Mouse (Mus musculus): ENCODE results near the gene Asprv1. TPM values are rescaled to one million over a fixed set of nuclear protein-coding genes. Genes with fewer than 3 reads are reported as not detected.

Gene Asprv1
- polyA plus RNA-seq, 1 experiment from 2014 or later = 0.50 TPM

DNA sequence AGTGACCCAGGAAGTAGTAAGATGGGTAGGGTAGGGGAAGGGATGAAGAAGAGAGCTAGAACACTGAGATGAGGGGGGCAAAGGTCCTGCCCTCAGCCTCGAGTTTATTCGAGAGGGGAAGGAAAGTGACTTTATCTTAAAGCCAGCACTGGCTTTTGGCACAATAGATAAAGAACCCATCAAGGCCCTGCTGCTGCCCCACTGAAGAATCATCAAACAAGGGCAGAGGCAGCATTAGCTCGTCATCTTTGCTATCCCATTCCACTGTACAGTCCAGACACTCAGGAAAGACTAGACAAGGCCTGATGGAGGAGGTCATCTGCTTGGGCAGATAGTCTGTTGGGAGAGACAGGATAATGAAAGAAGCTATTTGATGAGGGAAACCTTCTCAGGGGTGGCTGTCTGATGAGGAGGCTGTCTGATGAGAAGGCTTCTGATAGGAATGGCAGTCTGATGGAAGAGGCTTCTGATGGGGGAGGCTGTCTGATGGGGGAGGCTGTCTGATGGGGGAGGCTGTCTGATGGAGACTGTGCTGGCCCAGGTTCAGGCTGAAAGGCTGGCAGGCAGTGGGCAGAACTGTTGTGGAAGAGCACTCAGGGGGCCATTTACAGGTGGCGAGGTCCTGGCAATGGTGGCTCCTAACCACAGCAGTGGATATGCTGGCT lies 9.3 kb downstream of the Asprv1 start:
- Histone ChIP-seq H3K4me3 (ENCODE audit: low read length) (no peak overlapping the region), H3K27ac (ENCODE audit: low read depth, low read length) (no peak overlapping the region), H3K27me3 (ENCODE audit: control insufficient read depth, insufficient read depth, low read length) (no peaks in the 10 kb centered on the region), H3K9me3 (ENCODE audit: control insufficient read depth, low read length) (no peaks in the 10 kb centered on the region), H3K36me3 (ENCODE audit: control insufficient read depth, insufficient read depth, low read length) (no peaks in the 10 kb centered on the region), H3K9ac (ENCODE audit: low read depth, low read length) (no peak overlapping the region), H3K4me1 (ENCODE audit: control insufficient read depth, insufficient read depth, low read length) (no peaks in the 10 kb centered on the region), H3K4me2 (replicated peaks; ENCODE audit: low read depth, low read length) (no peak overlapping the region)
- WGBS = 62% methylated on average over 4 of the region's 4 CpGs
- no peak for ATAC-seq (ENCODE audit: low FRiP score, low TSS enrichment)

DNA sequence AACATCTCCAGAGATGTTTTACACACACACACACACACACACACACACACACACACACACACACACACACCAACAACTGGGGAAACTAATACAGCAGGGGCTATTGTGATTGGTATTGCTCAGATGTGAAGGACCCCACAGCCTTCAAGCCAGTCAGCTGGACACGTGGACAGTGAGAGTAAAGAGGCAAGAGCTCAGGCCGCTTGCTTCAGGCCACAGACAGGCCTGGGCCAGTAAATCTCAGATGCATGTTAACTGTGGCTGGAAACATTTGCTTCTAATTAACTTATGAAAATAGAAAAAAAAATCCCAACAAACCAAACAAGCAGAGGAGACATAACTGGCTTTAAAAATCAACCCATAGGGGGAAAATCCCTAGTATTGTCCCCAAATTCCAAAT lies 9.9 kb downstream of the Asprv1 start:
- Histone ChIP-seq H3K9ac (ENCODE audit: low read depth, low read length) (no peak overlapping the region), H3K4me1 (ENCODE audit: control insufficient read depth, insufficient read depth, low read length) (no peaks in the 10 kb centered on the region), H3K27ac (ENCODE audit: low read depth, low read length) (no peak overlapping the region), H3K36me3 (ENCODE audit: control insufficient read depth, insufficient read depth, low read length) (no peaks in the 10 kb centered on the region), H3K9me3 (ENCODE audit: control insufficient read depth, low read length) (no peaks in the 10 kb centered on the region), H3K4me2 (replicated peaks; ENCODE audit: low read depth, low read length) (no peak overlapping the region), H3K27me3 (ENCODE audit: control insufficient read depth, insufficient read depth, low read length) (no peaks in the 10 kb centered on the region), H3K4me3 (ENCODE audit: low read length) (no peak overlapping the region)
- ATAC-seq (ENCODE audit: low FRiP score, low TSS enrichment) = no peak
- WGBS = 61% methylated on average over 2 of the region's 2 CpGs

DNA sequence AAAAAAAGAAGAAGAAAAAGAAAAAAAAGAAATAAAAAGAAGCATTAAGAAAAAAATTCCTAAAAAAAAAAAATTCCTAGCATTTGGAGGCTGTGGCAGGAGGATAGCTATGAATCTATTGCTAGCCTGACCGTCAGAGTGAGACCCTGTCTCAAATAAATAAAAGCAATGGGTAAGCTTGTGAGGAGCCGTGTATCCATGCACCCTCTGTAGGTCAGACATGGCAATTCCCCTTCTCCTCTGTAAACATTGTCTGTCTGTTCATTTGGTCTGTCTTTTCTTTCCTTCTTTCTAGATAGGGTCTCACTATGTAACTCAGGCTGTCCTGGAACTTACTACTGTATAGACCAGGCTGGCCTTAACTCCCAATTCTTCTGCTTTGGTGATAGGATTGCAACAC lies 10.5 kb downstream of the Asprv1 start:
- no peak for ATAC-seq (ENCODE audit: low FRiP score, low TSS enrichment)

DNA sequence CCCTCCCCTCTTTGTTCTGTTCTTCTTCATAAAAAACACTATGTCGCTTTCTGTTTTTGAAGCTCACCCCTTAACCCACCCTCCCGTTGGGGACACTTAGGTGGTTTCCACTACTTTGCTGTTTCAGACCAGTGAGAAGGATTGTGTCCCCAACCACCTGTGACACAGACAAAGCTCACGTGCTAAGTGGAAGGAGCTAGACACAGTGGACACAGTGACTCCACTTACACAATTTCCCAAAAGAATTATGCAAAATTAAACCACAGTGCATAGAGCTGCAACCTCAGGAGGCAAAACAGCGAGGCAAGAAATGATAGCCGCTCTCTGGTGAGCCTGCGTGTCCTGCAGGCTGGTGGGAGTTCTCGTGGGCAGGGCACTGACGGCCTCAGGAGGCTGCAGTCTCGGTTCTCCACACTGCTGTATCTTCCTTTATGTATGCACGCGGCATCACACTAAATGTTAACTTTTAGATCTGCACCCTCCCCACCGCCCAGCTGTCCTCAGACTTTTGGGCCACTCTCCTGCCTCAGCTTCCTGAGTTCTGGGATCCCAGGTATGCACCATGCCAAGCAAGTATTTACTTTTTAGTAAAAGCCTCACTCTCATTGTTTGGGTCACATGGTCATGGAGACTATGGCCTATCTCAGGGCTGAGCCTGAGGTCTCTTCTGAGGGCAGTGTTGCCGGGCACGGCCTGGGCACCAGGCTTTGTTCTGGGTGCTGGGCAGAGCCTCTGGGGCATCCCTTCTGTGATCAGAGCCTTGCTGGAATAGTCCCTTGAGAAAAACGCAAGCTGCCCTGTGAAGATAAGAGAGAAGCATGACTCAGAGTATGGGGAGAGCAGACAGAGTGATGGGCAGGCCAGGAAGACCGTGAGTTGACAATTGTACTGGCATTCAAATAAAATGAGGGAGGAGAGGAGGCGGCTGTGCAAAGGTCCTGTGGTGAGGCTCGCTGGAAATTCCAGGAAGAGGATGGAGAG lies 11.5 kb downstream of the Asprv1 start:
- H3K4me2 ChIP-seq (replicated peaks; ENCODE audit: low read depth, low read length) = no peak overlapping the region
- no peak for ATAC-seq (ENCODE audit: low FRiP score, low TSS enrichment)
- no peaks in the 10 kb centered on the region for H3K9me3 ChIP-seq (ENCODE audit: control insufficient read depth, low read length)
- H3K36me3 ChIP-seq (ENCODE audit: control insufficient read depth, insufficient read depth, low read length) = no peaks in the 10 kb centered on the region
- no peaks in the 10 kb centered on the region for H3K27me3 ChIP-seq (ENCODE audit: control insufficient read depth, insufficient read depth, low read length)
- H3K4me1 ChIP-seq (ENCODE audit: control insufficient read depth, insufficient read depth, low read length) = no peaks in the 10 kb centered on the region
- WGBS = 83% methylated on average over 18 of the region's 18 CpGs
- H3K9ac ChIP-seq (ENCODE audit: low read depth, low read length) = no peak overlapping the region
- no peak overlapping the region for H3K27ac ChIP-seq (ENCODE audit: low read depth, low read length)
- no peak overlapping the region for H3K4me3 ChIP-seq (ENCODE audit: low read length)

More for the DNA sequence above, 10.5 kb downstream of the Asprv1 start:
- 12% methylated on average over 2 of the region's 2 CpGs for WGBS
- no peak overlapping the region for H3K4me3 ChIP-seq (ENCODE audit: low read length)
- no peaks in the 10 kb centered on the region for H3K36me3 ChIP-seq (ENCODE audit: control insufficient read depth, insufficient read depth, low read length)
- H3K27me3 ChIP-seq (ENCODE audit: control insufficient read depth, insufficient read depth, low read length) = no peaks in the 10 kb centered on the region
- H3K27ac ChIP-seq (ENCODE audit: low read depth, low read length) = no peak overlapping the region
- no peak overlapping the region for H3K4me2 ChIP-seq (replicated peaks; ENCODE audit: low read depth, low read length)
- no peaks in the 10 kb centered on the region for H3K4me1 ChIP-seq (ENCODE audit: control insufficient read depth, insufficient read depth, low read length)
- no peak overlapping the region for H3K9ac ChIP-seq (ENCODE audit: low read depth, low read length)
- H3K9me3 ChIP-seq (ENCODE audit: control insufficient read depth, low read length) = no peaks in the 10 kb centered on the region

GRCm38 (mm10) chr6:86640161-86640560 lies 12.2 kb downstream of the Asprv1 start:
- no peak overlapping the region for H3K27ac ChIP-seq (ENCODE audit: low read depth, low read length)
- H3K9ac ChIP-seq (ENCODE audit: low read depth, low read length) = no peak overlapping the region
- no peak overlapping the region for H3K4me3 ChIP-seq (ENCODE audit: low read length)
- ATAC-seq (ENCODE audit: low FRiP score, low TSS enrichment) = no peak
- H3K27me3 ChIP-seq (ENCODE audit: control insufficient read depth, insufficient read depth, low read length) = no peaks in the 10 kb centered on the region
- no peaks in the 10 kb centered on the region for H3K9me3 ChIP-seq (ENCODE audit: control insufficient read depth, low read length)
- no peaks in the 10 kb centered on the region for H3K4me1 ChIP-seq (ENCODE audit: control insufficient read depth, insufficient read depth, low read length)
- no peak overlapping the region for H3K4me2 ChIP-seq (replicated peaks; ENCODE audit: low read depth, low read length)
- 82% methylated on average over 3 of the region's 3 CpGs for WGBS
- no peaks in the 10 kb centered on the region for H3K36me3 ChIP-seq (ENCODE audit: control insufficient read depth, insufficient read depth, low read length)

GRCm38 (mm10) chr6:86640776-86641175 lies 12.8 kb downstream of the Asprv1 start:
- no peaks in the 10 kb centered on the region for H3K36me3 ChIP-seq (ENCODE audit: control insufficient read depth, insufficient read depth, low read length)
- no peak overlapping the region for H3K27ac ChIP-seq (ENCODE audit: low read depth, low read length)
- no peaks in the 10 kb centered on the region for H3K27me3 ChIP-seq (ENCODE audit: control insufficient read depth, insufficient read depth, low read length)
- no peaks in the 10 kb centered on the region for H3K4me1 ChIP-seq (ENCODE audit: control insufficient read depth, insufficient read depth, low read length)
- H3K4me2 ChIP-seq (replicated peaks; ENCODE audit: low read depth, low read length) = no peak overlapping the region
- no peak overlapping the region for H3K9ac ChIP-seq (ENCODE audit: low read depth, low read length)
- no peak overlapping the region for H3K4me3 ChIP-seq (ENCODE audit: low read length)
- H3K9me3 ChIP-seq (ENCODE audit: control insufficient read depth, low read length) = no peaks in the 10 kb centered on the region
- ATAC-seq (ENCODE audit: low FRiP score, low TSS enrichment) = no peak
- 89% methylated on average over 8 of the region's 8 CpGs for WGBS

- no peak overlapping the region for H3K27ac ChIP-seq (ENCODE audit: low read depth, low read length)
- no peaks in the 10 kb centered on the region for H3K9me3 ChIP-seq (ENCODE audit: control insufficient read depth, low read length)
- H3K27me3 ChIP-seq (ENCODE audit: control insufficient read depth, insufficient read depth, low read length) = no peaks in the 10 kb centered on the region
- no peaks in the 10 kb centered on the region for H3K36me3 ChIP-seq (ENCODE audit: control insufficient read depth, insufficient read depth, low read length)
- H3K4me3 ChIP-seq (ENCODE audit: low read length) = no peak overlapping the region
- H3K9ac ChIP-seq (ENCODE audit: low read depth, low read length) = no peak overlapping the region
- WGBS = 80% methylated on average over 8 of the region's 8 CpGs
- H3K4me1 ChIP-seq (ENCODE audit: control insufficient read depth, insufficient read depth, low read length) = no peaks in the 10 kb centered on the region
- no peak overlapping the region for H3K4me2 ChIP-seq (replicated peaks; ENCODE audit: low read depth, low read length)
- no peak for ATAC-seq (ENCODE audit: low FRiP score, low TSS enrichment)
Observed at GRCm38 (mm10) chr6:86641716-86642115, 13.8 kb downstream of the Asprv1 start.

DNA sequence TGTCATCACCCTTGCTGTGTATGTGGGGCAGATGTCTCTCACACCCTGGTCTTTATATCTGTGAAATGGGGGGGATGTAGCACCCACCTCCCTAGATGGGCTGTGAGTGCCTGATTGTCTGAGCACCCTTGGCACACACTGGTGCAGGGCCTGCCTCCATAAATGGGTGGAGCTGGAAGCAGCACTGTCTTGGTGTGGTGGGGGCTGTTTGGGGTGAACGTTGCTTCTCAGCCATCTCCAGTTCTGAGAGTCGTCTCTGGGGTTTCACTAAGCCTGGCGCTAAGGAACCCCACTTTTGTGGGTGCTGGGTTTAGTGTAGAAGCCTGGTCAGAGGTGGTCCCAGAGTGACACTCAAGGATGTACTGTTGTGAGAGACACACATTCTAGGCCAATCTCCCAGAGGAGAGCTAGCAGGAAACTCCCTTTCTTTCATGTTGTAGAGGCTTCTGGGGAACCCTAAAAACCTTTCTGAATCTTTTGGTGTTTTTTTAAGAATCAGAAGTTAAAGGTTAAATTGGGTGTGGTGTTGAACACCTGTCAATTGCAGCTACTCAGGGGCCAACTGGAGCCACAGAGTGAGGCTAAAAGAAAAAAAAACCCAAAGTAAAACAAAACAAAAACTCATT lies 16.9 kb downstream of the Asprv1 start:
- 94% methylated on average over 3 of the region's 3 CpGs for WGBS
- no peaks in the 10 kb centered on the region for H3K27me3 ChIP-seq (ENCODE audit: control insufficient read depth, insufficient read depth, low read length)

More for the DNA sequence above, 16.9 kb downstream of the Asprv1 start:
- Histone ChIP-seq H3K9ac (ENCODE audit: low read depth, low read length) (no peak overlapping the region), H3K36me3 (ENCODE audit: control insufficient read depth, insufficient read depth, low read length) (peaks cover 5% of the 10 kb centered on the region; the same call in 1 of the 2 replicates), H3K4me2 (replicated peaks; ENCODE audit: low read depth, low read length) (no peak overlapping the region), H3K27ac (ENCODE audit: low read depth, low read length) (no peak overlapping the region), H3K9me3 (ENCODE audit: control insufficient read depth, low read length) (no peaks in the 10 kb centered on the region), H3K4me1 (ENCODE audit: control insufficient read depth, insufficient read depth, low read length) (no peaks in the 10 kb centered on the region), H3K4me3 (ENCODE audit: low read length) (no peak overlapping the region)
- ATAC-seq (ENCODE audit: low FRiP score, low TSS enrichment) = no peak

Data from kidney, embryonic 14.5 days (tissue).